Mouse (Mus musculus): ENCODE results near the gene Pafah1b3.

Pafah1b3 gene

GRCm38 (mm10) chr7:25281734-25282601, 15.8 kb downstream of the Pafah1b3 start:
- DNase-seq (ENCODE audit: low read depth in 1 of 2, low spot score in 2 of 2) = peak; percentile 90 to 95

- no peak for DNase-seq (ENCODE audit: low read depth in 1 of 2, low spot score in 2 of 2)
Observed at GRCm38 (mm10) chr7:25281166-25281733, 16.5 kb downstream of the Pafah1b3 start.

GRCm38 (mm10) chr7:25279861-25280791, 17.7 kb downstream of the Pafah1b3 start:
- no peak for DNase-seq (ENCODE audit: low read depth in 1 of 2, low spot score in 2 of 2)

GRCm38 (mm10) chr7:25279076-25279860, 18.5 kb downstream of the Pafah1b3 start:
- peak; percentile 68 to 82 for DNase-seq (ENCODE audit: low read depth in 1 of 2, low spot score in 2 of 2)

GRCm38 (mm10) chr7:25278341-25279075, 19.3 kb downstream of the Pafah1b3 start:
- DNase-seq (ENCODE audit: low read depth in 1 of 2, low spot score in 2 of 2) = peak in 1 of 2 experiments; percentile 46

- DNase-seq (ENCODE audit: low read depth in 1 of 2, low spot score in 2 of 2) = no peak
Observed at GRCm38 (mm10) chr7:25277998-25278340, 19.8 kb downstream of the Pafah1b3 start.

GRCm38 (mm10) chr7:25277405-25277804, 20.4 kb downstream of the Pafah1b3 start:
- DNase-seq (ENCODE audit: low read depth in 1 of 2, low spot score in 2 of 2) = no peak

GRCm38 (mm10) chr7:25275555-25276298, 22.1 kb downstream of the Pafah1b3 start:
- no peak for DNase-seq (ENCODE audit: low read depth in 1 of 2, low spot score in 2 of 2)

- DNase-seq (ENCODE audit: low read depth in 1 of 2, low spot score in 2 of 2) = no peak
Observed at GRCm38 (mm10) chr7:25274996-25275395, 22.8 kb downstream of the Pafah1b3 start.

- no peak for DNase-seq (ENCODE audit: low read depth in 1 of 2, low spot score in 2 of 2)
Observed at GRCm38 (mm10) chr7:25274571-25274970, 23.2 kb downstream of the Pafah1b3 start.

GRCm38 (mm10) chr7:25273259-25274241, 24.2 kb downstream of the Pafah1b3 start:
- DNase-seq (ENCODE audit: low read depth in 1 of 2, low spot score in 2 of 2) = no peak

GRCm38 (mm10) chr7:25272445-25273258, 25.1 kb downstream of the Pafah1b3 start:
- DNase-seq (ENCODE audit: low read depth in 1 of 2, low spot score in 2 of 2) = no peak

- no peak for DNase-seq (ENCODE audit: low read depth in 1 of 2, low spot score in 2 of 2)
Observed at GRCm38 (mm10) chr7:25271651-25272444, 25.9 kb downstream of the Pafah1b3 start.

GRCm38 (mm10) chr7:25270652-25271633, 26.8 kb downstream of the Pafah1b3 start:
- no peak for DNase-seq (ENCODE audit: low read depth in 1 of 2, low spot score in 2 of 2)

GRCm38 (mm10) chr7:25269545-25270271, 28.1 kb downstream of the Pafah1b3 start:
- no peak for DNase-seq (ENCODE audit: low read depth in 1 of 2, low spot score in 2 of 2)
